Mouse (Mus musculus) NIH3T3 (cell line): ENCODE measurements around the gene Sp6.

Experiments used
- DNase-seq: peaks from one replicate; pipeline ENCODE4 v3.0.0-alpha.2; 2012; ENCODE audit warnings: low read depth

The Sp6 gene

DNA sequence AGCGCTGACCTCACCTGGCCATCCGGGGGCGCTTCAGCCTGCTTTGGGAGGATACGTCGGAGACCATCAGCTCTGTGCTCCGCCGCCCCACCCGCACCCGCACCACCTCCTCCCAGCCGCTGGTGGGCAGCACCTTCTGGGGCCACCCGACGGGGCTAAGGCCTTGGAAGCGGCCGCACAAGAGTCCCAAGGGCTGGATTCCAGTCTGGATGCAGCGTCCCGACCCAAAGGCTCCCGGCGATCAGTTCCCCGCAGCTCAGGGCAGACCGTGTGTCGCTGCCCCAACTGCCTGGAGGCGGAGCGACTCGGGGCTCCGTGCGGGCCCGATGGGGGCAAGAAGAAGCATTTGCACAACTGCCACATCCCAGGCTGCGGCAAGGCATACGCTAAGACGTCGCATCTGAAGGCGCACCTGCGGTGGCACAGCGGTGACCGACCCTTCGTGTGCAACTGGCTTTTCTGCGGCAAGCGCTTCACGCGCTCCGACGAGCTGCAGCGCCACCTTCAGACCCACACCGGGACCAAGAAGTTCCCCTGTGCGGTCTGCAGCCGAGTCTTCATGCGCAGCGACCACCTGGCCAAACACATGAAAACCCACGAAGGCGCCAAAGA, 8.8 kb downstream of the Sp6 start:
- DNase-seq, result no peak

DNA sequence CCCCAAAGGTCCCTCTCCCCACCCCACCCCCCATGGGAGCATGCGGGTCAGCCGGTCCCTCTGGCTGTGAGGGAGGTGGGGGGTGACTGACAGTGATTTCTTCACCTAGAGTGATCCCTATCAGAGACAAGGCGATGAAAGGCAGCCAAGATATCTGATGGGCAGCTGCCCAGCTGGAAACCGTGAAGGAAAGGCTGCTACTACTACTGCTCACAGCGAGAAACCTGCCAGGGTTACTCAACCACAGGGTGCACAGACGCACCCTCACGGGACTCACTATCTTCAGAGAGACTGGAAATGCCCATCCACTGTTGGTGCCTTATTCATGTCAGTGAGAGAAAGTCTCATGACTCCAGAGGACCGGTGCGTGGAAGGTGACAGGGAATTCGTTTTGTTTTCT, 11.8 kb downstream of the Sp6 start:
- DNase-seq, result peak; percentile 86

GRCm38 (mm10) chr11:97025721-97026344, 12.6 kb downstream of the Sp6 start:
- DNase-seq, result peak; percentile 94

DNA sequence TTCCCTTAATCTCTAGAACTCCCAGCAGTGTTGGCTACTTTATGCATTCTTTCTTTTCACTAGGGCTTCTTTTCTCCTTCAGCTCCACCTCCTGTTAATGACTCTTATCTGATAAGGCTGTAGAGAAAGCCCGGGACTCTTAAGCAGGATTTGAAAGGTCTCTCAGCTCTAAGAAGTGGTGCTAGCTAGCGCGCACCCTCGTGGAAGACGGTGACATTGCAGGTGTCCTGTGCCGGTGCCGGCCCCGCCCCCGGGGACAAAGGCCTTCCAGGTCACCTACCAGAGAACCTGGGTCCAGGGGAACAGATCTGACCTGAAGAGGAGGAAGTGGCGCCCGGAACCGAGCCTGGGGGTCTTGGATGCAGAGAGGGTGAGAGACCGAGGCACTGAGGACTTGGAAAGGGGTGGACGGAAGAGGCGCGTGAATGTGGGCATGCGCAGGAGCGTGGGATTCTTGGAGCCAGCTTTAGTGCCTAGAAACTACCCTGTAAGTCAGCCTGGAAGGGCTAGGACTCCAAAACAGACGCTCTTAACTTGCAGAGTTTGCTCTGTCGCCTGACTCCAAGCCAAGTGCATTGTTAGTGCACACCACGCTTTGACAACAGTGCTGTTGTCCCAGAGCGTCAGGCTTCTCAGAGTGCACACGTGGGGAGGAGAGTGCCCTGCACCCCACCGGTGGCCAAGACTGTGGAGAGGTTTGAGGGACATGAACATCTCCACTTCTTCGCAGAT, 16.7 kb downstream of the Sp6 start, which contains the start of gene Scrn2:
TSS of gene Scrn2 (plus strand) at position 253 of the 732 bp plus-strand sequence.
- DNase-seq, result peak; percentile 92

DNA sequence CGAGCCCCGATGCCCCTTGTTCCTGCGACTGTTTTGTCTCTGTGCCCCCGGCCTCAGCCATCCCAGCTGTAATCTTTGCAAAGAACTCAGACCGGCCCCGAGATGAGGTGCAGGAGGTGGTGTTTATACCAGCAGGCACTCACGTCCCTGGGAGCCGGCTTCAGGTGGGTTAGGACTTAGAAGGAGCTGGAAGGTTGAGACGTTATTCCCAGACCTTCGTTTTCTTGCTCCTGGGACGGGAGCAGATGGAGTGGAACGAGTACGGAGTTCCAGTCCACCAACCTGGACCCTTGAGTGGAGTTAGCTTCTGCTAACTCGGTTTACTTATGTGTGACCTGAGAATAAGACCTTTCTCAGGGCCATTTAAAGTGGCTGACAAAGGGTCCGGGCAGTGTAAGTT, 17.2 kb downstream of the Sp6 start:
- DNase-seq, result no peak

- no peak for DNase-seq
Observed at GRCm38 (mm10) chr11:97031977-97032376, 18.8 kb downstream of the Sp6 start.

DNA sequence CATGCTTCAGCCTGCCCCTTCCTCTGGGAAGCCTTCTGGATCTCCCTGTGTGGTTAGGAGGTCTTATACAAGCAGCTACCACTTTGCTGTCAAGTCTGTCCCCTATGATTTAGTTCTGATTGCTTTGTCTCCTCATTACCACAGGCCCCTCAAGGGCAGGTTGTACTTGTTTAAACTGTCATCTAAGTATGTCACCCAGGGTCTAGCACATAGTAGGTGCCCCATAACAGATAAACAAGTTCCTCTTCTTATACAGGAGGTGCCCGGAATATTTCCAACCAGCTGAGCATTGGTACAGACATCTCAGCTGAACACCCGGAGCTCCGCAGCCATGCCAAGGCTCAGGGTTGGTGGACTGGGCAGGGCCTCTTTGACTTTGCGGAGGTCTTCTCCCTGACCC, 19.3 kb downstream of the Sp6 start:
- DNase-seq, result no peak

- DNase-seq, result no peak
Observed at GRCm38 (mm10) chr11:97033781-97034180, 20.6 kb downstream of the Sp6 start.

DNA sequence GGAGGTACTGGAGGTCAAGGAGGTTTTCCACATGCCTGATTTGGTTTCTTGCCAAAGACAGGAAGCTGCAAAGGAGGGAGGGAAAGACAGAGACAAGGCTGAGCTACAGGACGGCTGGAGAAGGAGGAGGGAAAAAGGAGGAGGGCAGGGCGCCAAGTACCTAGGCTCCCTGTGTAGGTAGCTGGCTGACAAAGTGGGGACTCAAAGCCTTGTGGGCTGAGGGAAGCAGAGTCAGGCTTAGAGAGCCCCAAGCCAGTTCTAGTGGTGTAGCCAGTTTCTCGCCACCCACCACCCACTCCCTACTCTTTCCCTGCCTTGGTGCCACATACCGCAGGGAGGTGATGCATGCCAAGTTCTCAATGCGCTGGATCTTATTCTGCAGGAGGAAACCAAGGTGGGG, 22.9 kb downstream of the Sp6 start:
- no peak for DNase-seq

- DNase-seq, result no peak
Observed at GRCm38 (mm10) chr11:97038881-97039280, 25.7 kb downstream of the Sp6 start.

- no peak for DNase-seq
Observed at GRCm38 (mm10) chr11:97040301-97041021, 27.3 kb downstream of the Sp6 start.

- DNase-seq, result peak; percentile 97
Observed at GRCm38 (mm10) chr11:97041022-97041899, 28.1 kb downstream of the Sp6 start, which contains the start of the genes Lrrc46 and Mrpl10. Gene Lrrc46 (minus strand): TSS chr11:97041407. Gene Mrpl10 (plus strand): TSS chr11:97041560.

GRCm38 (mm10) chr11:97044902-97045301, 31.7 kb downstream of the Sp6 start:
- DNase-seq, result no peak

- peak; percentile 57 for DNase-seq
Observed at GRCm38 (mm10) chr11:97045861-97046260, 32.7 kb downstream of the Sp6 start.

DNA sequence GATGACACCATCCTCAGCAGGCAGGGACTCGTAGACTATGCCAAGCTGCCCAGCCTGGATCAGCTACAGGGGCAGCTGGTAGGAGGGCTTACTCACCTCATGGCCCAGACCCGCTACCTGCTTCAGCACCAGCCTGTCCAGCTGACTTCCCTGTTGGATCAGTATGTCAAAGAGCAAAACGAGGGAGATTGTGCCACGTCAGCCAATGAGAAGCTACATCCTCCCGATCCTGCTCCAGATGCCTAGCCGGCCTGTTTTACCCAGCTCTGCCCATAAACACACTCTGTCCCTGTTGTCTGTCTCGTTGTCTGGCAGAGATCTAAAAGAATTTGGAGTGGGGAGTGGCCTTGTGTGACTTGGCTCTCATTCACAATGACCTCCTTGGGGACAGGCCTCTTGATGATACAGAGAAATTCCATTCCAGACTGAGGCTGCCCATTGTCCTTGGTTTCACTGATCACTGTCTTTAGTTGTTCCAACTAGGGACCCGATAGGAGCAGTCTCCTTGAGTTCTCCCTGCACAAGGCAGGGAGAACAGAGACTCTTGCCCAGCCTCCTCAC, 35.0 kb downstream of the Sp6 start:
- DNase-seq, result no peak

DNA sequence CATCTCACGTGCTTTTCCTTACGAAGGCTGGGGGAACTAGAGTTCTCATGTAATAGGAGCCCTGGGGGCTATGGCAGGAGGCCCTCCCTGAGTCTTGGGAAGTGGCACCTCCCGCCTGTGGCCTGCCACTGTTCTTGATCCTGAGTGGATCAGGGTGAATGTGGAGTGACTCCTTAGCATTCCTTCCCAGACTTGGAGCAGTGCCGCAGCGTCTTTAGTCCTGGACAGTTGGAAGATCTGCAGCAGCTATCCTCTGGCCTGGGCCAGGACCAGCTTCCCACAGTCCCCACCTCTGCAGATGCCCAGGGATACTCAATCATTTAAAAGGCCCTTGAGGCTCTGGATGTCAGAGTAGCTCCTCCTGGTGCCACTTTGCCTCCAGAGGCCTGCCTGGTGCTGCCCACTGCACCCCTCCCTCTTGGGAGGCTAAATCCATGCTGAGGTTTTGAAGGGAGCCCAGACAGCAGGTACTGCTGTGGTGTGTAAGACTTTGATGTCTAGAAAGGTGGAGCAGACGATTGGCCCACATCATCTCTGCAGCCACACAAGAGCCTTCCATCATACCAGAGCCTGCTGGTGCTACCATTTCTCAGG, 36.4 kb downstream of the Sp6 start:
- DNase-seq, result no peak

- DNase-seq, result peak; percentile 82
Observed at GRCm38 (mm10) chr11:97050216-97050943, 37.2 kb downstream of the Sp6 start, which contains the start of gene Osbpl7. Gene Osbpl7 (plus strand): TSS chr11:97050628.

- no peak for DNase-seq
Observed at GRCm38 (mm10) chr11:97050944-97051586, 37.9 kb downstream of the Sp6 start.

- DNase-seq, result no peak
Observed at GRCm38 (mm10) chr11:97052219-97052646, 39.0 kb downstream of the Sp6 start.
